Mouse (Mus musculus) limb, embryonic 14.5 days (tissue): ENCODE measurements around the gene Jund. TPM values are rescaled to one million over a fixed set of nuclear protein-coding genes. Genes with fewer than 3 reads are reported as not detected.
A peak's percentile ranks its signal among the peaks of the same experiment; 100 is the strongest.

Experiments
- ATAC-seq: fragments of 200-750 bp; cut with Nextera tagmentation; 2 replicates; pipeline ENCODE4 v1.8.0; 2017; ENCODE audit warnings: low read depth, moderate number of reproducible peaks, moderate TSS enrichment; ENCODE audit not compliant: low FRiP score
- DNase-seq: peaks from one replicate; pipeline ENCODE4 v3.0.0-alpha.2; 2015; ENCODE audit warnings: low spot score
- H3K27ac ChIP-seq: fragments of 300-500 bp; sonication (generic); replicated peaks from 2 replicates; pipeline ENCODE4 v1.5.1; 2014; ENCODE audit warnings: low read depth, mild to moderate bottlenecking, low read length, moderate library complexity, mixed read lengths
- H3K27me3 ChIP-seq: fragments of 300-500 bp; sonication (generic); 2 replicates; pipeline ENCODE4 v1.6.1; 2014; ENCODE audit warnings: low read length, mixed read lengths; ENCODE audit not compliant: control insufficient read depth, insufficient read depth
- H3K36me3 ChIP-seq: fragments of 300-500 bp; sonication (generic); 2 replicates; pipeline ENCODE4 v1.6.1; 2014; ENCODE audit warnings: mild to moderate bottlenecking, low read length, moderate library complexity, mixed read lengths; ENCODE audit not compliant: control insufficient read depth, insufficient read depth
- H3K4me1 ChIP-seq: fragments of 300-500 bp; sonication (generic); 2 replicates; pipeline ENCODE4 v1.6.1; 2014; ENCODE audit warnings: antibody characterized with exemption, low read length, mixed read lengths; ENCODE audit not compliant: control insufficient read depth, insufficient read depth
- H3K4me2 ChIP-seq: fragments of 300-500 bp; sonication (generic); replicated peaks from 2 replicates; pipeline ENCODE4 v1.6.1; 2014; ENCODE audit warnings: low read depth, mild to moderate bottlenecking, low read length, moderate library complexity; ENCODE audit not compliant: severe bottlenecking
- H3K4me3 ChIP-seq: fragments of 300-500 bp; sonication (generic); replicated peaks from 2 replicates; pipeline ENCODE4 v1.5.1; 2014; ENCODE audit warnings: low read length
- H3K9ac ChIP-seq: fragments of 300-500 bp; sonication (generic); 2 replicates; pipeline ENCODE4 v1.6.1; 2014; ENCODE audit warnings: mild to moderate bottlenecking, low read depth, low read length, moderate library complexity; ENCODE audit not compliant: severe bottlenecking
- H3K9me3 ChIP-seq: fragments of 300-500 bp; sonication (generic); 2 replicates; pipeline ENCODE4 v1.6.1; 2016; ENCODE audit warnings: low read length; ENCODE audit not compliant: control insufficient read depth
- POLR2A ChIP-seq: fragments of 200-500 bp; IDR thresholded peaks from 2 replicates; pipeline ENCODE4 v1.8.0; 2012; ENCODE audit warnings: inconsistent platforms, mild to moderate bottlenecking, moderate library complexity, borderline replicate concordance; ENCODE audit not compliant: insufficient read depth, insufficient read length; ENCODE audit errors: extremely low read depth
- WGBS: fragments of 180-500 bp; shearing (Covaris S2); extraction: QIAGEN DNeasy Blood & Tissue Kit; methylation state at CpG from one replicate; pipeline ENCODE4 v1.1.7; 2014; 5-methylcytosine and 5-hydroxymethylcytosine counted together
- polyA plus RNA-seq, 2 experiments: library from polyadenylated mRNA; depleted of rRNA in 1 of 2; stranded (reverse) in 1 of 2; unstranded in 1 of 2; fragments of >200 nt; fragmentation: Nextera tagmentation in 1 of 2; extraction: Ambion mirVana in 1 of 2; gene quantifications; 2 replicates each; pipeline versions ENCODE4 v1.2.1 to v1.2.3; 2012 to 2014

Gene Jund
- polyA plus RNA-seq, 2 experiments: 119 to 218 TPM

- ATAC-seq: no peak
- Histone ChIP-seq H3K4me1 (no peaks in the 10 kb centered on the region), H3K27ac (no peak overlapping the region), H3K9ac (no peak overlapping the region), H3K36me3 (no peaks in the 10 kb centered on the region), H3K9me3 (no peaks in the 10 kb centered on the region), H3K4me3 (no peak overlapping the region), H3K27me3 (no peaks in the 10 kb centered on the region), H3K4me2 (no peak overlapping the region)
- WGBS: 100% methylated on average over 1 of the region's 1 CpGs
- no peak for TF ChIP-seq POLR2A
- no peak for DNase-seq
Observed at GRCm38 (mm10) chr8:70710296-70710695, 11.5 kb downstream of the Jund start.

- ATAC-seq (no peak), DNase-seq (no peak)
- WGBS: 86% methylated on average over 11 of the region's 11 CpGs
- H3K4me2 ChIP-seq: no peak overlapping the region
- no peak overlapping the region for H3K9ac ChIP-seq
- no peaks in the 10 kb centered on the region for H3K9me3 ChIP-seq
- H3K4me1 ChIP-seq: no peaks in the 10 kb centered on the region
- no peaks in the 10 kb centered on the region for H3K36me3 ChIP-seq
- H3K27me3 ChIP-seq: no peaks in the 10 kb centered on the region
- no peak overlapping the region for H3K27ac ChIP-seq
- TF ChIP-seq POLR2A: no peak
- H3K4me3 ChIP-seq: no peak overlapping the region
Observed at GRCm38 (mm10) chr8:70711041-70711440, 12.3 kb downstream of the Jund start.

- WGBS: 77% methylated on average over 7 of the region's 7 CpGs
- H3K27me3 ChIP-seq: no peaks in the 10 kb centered on the region
- ATAC-seq (no peak), DNase-seq (no peak)
- H3K9ac ChIP-seq: no peak overlapping the region
- no peak overlapping the region for H3K27ac ChIP-seq
- no peak for TF ChIP-seq POLR2A
- H3K36me3 ChIP-seq: no peaks in the 10 kb centered on the region
- H3K4me2 ChIP-seq: no peak overlapping the region
- H3K4me3 ChIP-seq: no peak overlapping the region
- H3K4me1 ChIP-seq: no peaks in the 10 kb centered on the region
- H3K9me3 ChIP-seq: no peaks in the 10 kb centered on the region
Observed at GRCm38 (mm10) chr8:70713991-70714390, 15.2 kb downstream of the Jund start.

- Histone ChIP-seq H3K9me3 (no peaks in the 10 kb centered on the region), H3K9ac (no peak overlapping the region), H3K27ac (no peak overlapping the region), H3K4me2 (no peak overlapping the region), H3K27me3 (no peaks in the 10 kb centered on the region), H3K36me3 (no peaks in the 10 kb centered on the region), H3K4me3 (no peak overlapping the region), H3K4me1 (no peaks in the 10 kb centered on the region)
- TF ChIP-seq POLR2A: no peak
- DNase-seq: no peak
- no peak for ATAC-seq
- WGBS: 42% methylated on average over 2 of the region's 2 CpGs
Observed at GRCm38 (mm10) chr8:70715086-70715485, 16.3 kb downstream of the Jund start.

- Histone ChIP-seq H3K36me3 (no peaks in the 10 kb centered on the region), H3K9ac (no peak overlapping the region), H3K4me3 (no peak overlapping the region), H3K9me3 (no peaks in the 10 kb centered on the region), H3K4me2 (no peak overlapping the region), H3K27me3 (no peaks in the 10 kb centered on the region), H3K4me1 (no peaks in the 10 kb centered on the region), H3K27ac (no peak overlapping the region)
- 80% methylated on average over 40 of the region's 40 CpGs for WGBS
- ATAC-seq: no peak
- no peak for TF ChIP-seq POLR2A
- DNase-seq: no peak
Observed at GRCm38 (mm10) chr8:70716521-70717400, 18.0 kb downstream of the Jund start.

GRCm38 (mm10) chr8:70718297-70718696 lies 19.5 kb downstream of the Jund start, which contains the start of gene Gm3336:
Gm3336 (plus strand) TSS chr8:70718543.
- Histone ChIP-seq H3K27ac (no peak within 1 kb of the TSS), H3K9me3 (no peaks in the 10 kb centered on the region), H3K27me3 (no peaks in the 10 kb centered on the region), H3K4me1 (no peaks in the 10 kb centered on the region), H3K4me2 (no peak within 1 kb of the TSS), H3K4me3 (no peak within 1 kb of the TSS), H3K36me3 (no peaks in the 10 kb centered on the region), H3K9ac (no peak within 1 kb of the TSS)
- ATAC-seq (peak; percentile 34; the same call in 1 of the 2 replicates), DNase-seq (no peak)
- TF ChIP-seq POLR2A: no peak
- WGBS: 1% methylated on average over 12 of the region's 19 CpGs
